Mouse (Mus musculus) MEL (cell line): ENCODE results near the gene Dntt. TPM values are rescaled to one million over a fixed set of nuclear protein-coding genes. Genes with fewer than 3 reads are reported as not detected.

Experiments used
- DNase-seq: peaks from one replicate; pipeline ENCODE4 v3.0.0; 2011; ENCODE audit warnings: low read depth, low spot score
- H3K27ac ChIP-seq: 2 replicates; pipeline ENCODE4 v1.5.1; 2012; ENCODE audit warnings: low read depth, mild to moderate bottlenecking, control low read depth, low read length, moderate library complexity; ENCODE audit not compliant: control insufficient read depth
- H3K27me3 ChIP-seq, 2 experiments: fragments of 150-350 bp in 1 of 2; sonication (generic) in 1 of 2; 2 replicates each; pipeline ENCODE4 v1.6.1; 2012; ENCODE audit warnings: low read length in 2 of 2, mild to moderate bottlenecking in 2 of 2, improper control_type of control experiment in 1 of 2, moderate library complexity in 1 of 2; ENCODE audit not compliant: insufficient read depth in 2 of 2, control insufficient read depth in 1 of 2
- H3K36me3 ChIP-seq, 2 experiments: 2 replicates each; pipeline ENCODE4 v1.6.1; 2012 to 2014; ENCODE audit warnings: low read length in 2 of 2, improper control_type of control experiment in 1 of 2, inconsistent platforms in 1 of 2, mild to moderate bottlenecking in 1 of 2; ENCODE audit not compliant: insufficient read depth in 2 of 2, control insufficient read depth in 1 of 2
- H3K4me1 ChIP-seq, 2 experiments: fragments of 150-350 bp in 1 of 2; sonication (generic) in 1 of 2; 2 replicates each; pipeline ENCODE4 v1.6.1; 2012; ENCODE audit warnings: low read length in 2 of 2, improper control_type of control experiment in 1 of 2, mild to moderate bottlenecking in 1 of 2; ENCODE audit not compliant: insufficient read depth in 2 of 2, control insufficient read depth in 1 of 2
- H3K4me3 ChIP-seq, 2 experiments: fragments of 150-350 bp in 1 of 2; sonication (generic) in 1 of 2; 2 replicates each; pipeline ENCODE4 v1.5.1; 2012; ENCODE audit warnings: low read depth in 2 of 2, low read length in 2 of 2, mild to moderate bottlenecking in 2 of 2, moderate library complexity in 2 of 2, control low read depth in 1 of 2, improper control_type of control experiment in 1 of 2; ENCODE audit not compliant: control insufficient read depth in 1 of 2, insufficient read depth in 1 of 2
- H3K79me2 ChIP-seq: 2 replicates; pipeline ENCODE4 v1.6.1; 2012; ENCODE audit warnings: mild to moderate bottlenecking, low read length, moderate library complexity; ENCODE audit not compliant: control insufficient read depth, poor library complexity, insufficient read depth
- H3K9ac ChIP-seq: 2 replicates; pipeline ENCODE4 v1.6.1; 2012; ENCODE audit warnings: low read depth, mild to moderate bottlenecking, control low read depth, low read length, moderate library complexity; ENCODE audit not compliant: control insufficient read depth, poor library complexity, severe bottlenecking
- H3K9me3 ChIP-seq: fragments of 150-350 bp; sonication (generic); replicated peaks from 2 replicates; pipeline ENCODE4 v1.6.1; 2012; ENCODE audit warnings: mild to moderate bottlenecking, low read length, improper control_type of control experiment, moderate library complexity; ENCODE audit not compliant: insufficient read depth
- BHLHE40 ChIP-seq: IDR thresholded peaks from 2 replicates; pipeline ENCODE4 v1.6.1; 2012; ENCODE audit warnings: low read depth, mild to moderate bottlenecking, inconsistent platforms, low read length, improper control_type of control experiment, borderline replicate concordance
- E2F4 ChIP-seq: IDR thresholded peaks from 2 replicates; pipeline ENCODE4 v1.6.1; 2011; ENCODE audit warnings: low read depth, low read length, improper control_type of control experiment, borderline replicate concordance
- ELF1 ChIP-seq: IDR thresholded peaks from 2 replicates; pipeline ENCODE4 v1.6.1; 2014; ENCODE audit warnings: low read depth, mild to moderate bottlenecking, inconsistent platforms, low read length, improper control_type of control experiment, moderate library complexity
- EP300 ChIP-seq, 2 experiments: IDR thresholded peaks; 2 replicates each; pipeline ENCODE4 v1.6.1; 2011; ENCODE audit warnings: improper control_type of control experiment in 2 of 2, low read length in 2 of 2, low read depth in 1 of 2, mild to moderate bottlenecking in 1 of 2
- ETS1 ChIP-seq: IDR thresholded peaks from 2 replicates; pipeline ENCODE4 v1.6.1; 2012; ENCODE audit warnings: low read depth, mild to moderate bottlenecking, inconsistent platforms, low read length, improper control_type of control experiment, moderate library complexity
- GATA1 ChIP-seq: IDR thresholded peaks from 2 replicates; pipeline ENCODE4 v1.6.1; 2011; ENCODE audit warnings: low read depth, low read length, improper control_type of control experiment
- HCFC1 ChIP-seq: IDR thresholded peaks from 2 replicates; pipeline ENCODE4 v1.6.1; 2012; ENCODE audit warnings: low read depth, mild to moderate bottlenecking, inconsistent platforms, low read length, improper control_type of control experiment, moderate library complexity
- JUND ChIP-seq: IDR thresholded peaks from 2 replicates; pipeline ENCODE4 v1.6.1; 2011; ENCODE audit warnings: low read depth, mild to moderate bottlenecking, improper control_type of control experiment, low read length
- KAT2A ChIP-seq: conservative IDR thresholded peaks from 2 replicates; pipeline ENCODE4 v1.6.1; 2012; ENCODE audit warnings: low read depth, low read length, improper control_type of control experiment, inconsistent platforms
- MAX ChIP-seq: IDR thresholded peaks from 2 replicates; pipeline ENCODE4 v1.6.1; 2011; ENCODE audit warnings: low read length, improper control_type of control experiment
- MAZ ChIP-seq: IDR thresholded peaks from 2 replicates; pipeline ENCODE4 v1.6.1; 2012; ENCODE audit warnings: low read depth, mild to moderate bottlenecking, inconsistent platforms, low read length, improper control_type of control experiment
- MEF2A ChIP-seq: IDR thresholded peaks from 2 replicates; pipeline ENCODE4 v1.6.1; 2014; ENCODE audit warnings: low read depth, mild to moderate bottlenecking, inconsistent platforms, low read length, improper control_type of control experiment; ENCODE audit not compliant: poor library complexity, insufficient replicate concordance, severe bottlenecking; ENCODE audit errors: extremely low read depth
- MXI1 ChIP-seq: IDR thresholded peaks from 2 replicates; pipeline ENCODE4 v1.6.1; 2011; ENCODE audit warnings: mild to moderate bottlenecking, low read depth, low read length, improper control_type of control experiment
- NELFE ChIP-seq: IDR thresholded peaks from 2 replicates; pipeline ENCODE4 v1.6.1; 2011; ENCODE audit warnings: low read depth, low read length, improper control_type of control experiment
- POLR2A ChIP-seq, 2 experiments: IDR thresholded peaks; 2 replicates each; pipeline ENCODE4 v1.6.1; 2011 to 2012; ENCODE audit warnings: low read length in 2 of 2, mild to moderate bottlenecking in 2 of 2, control low read depth in 1 of 2, improper control_type of control experiment in 1 of 2, low read depth in 1 of 2, moderate library complexity in 1 of 2; ENCODE audit not compliant: control insufficient read depth in 1 of 2, insufficient read depth in 1 of 2, poor library complexity in 1 of 2
- POLR2AphosphoS2 ChIP-seq: IDR thresholded peaks from 2 replicates; pipeline ENCODE4 v1.6.1; 2011; ENCODE audit warnings: low read length, improper control_type of control experiment
- POLR2AphosphoS5 ChIP-seq: IDR thresholded peaks from 2 replicates; pipeline ENCODE4 v1.6.1; 2012; ENCODE audit warnings: low read depth, borderline replicate concordance, mild to moderate bottlenecking, inconsistent platforms, low read length, moderate library complexity, mixed read lengths
- RAD21 ChIP-seq: IDR thresholded peaks from 2 replicates; pipeline ENCODE4 v1.6.1; 2011; ENCODE audit warnings: mild to moderate bottlenecking, low read depth, low read length, improper control_type of control experiment
- RCOR1 ChIP-seq: IDR thresholded peaks from 2 replicates; pipeline ENCODE4 v1.6.1; 2012; ENCODE audit warnings: low read depth, mild to moderate bottlenecking, inconsistent platforms, low read length, improper control_type of control experiment
- SMC3 ChIP-seq: IDR thresholded peaks from 2 replicates; pipeline ENCODE4 v1.6.1; 2011; ENCODE audit warnings: low read depth, low read length, improper control_type of control experiment
- TAL1 ChIP-seq: IDR thresholded peaks from 2 replicates; pipeline ENCODE4 v1.6.1; 2012; ENCODE audit warnings: mild to moderate bottlenecking, inconsistent platforms, low read length, moderate library complexity, mixed read lengths
- TCF12 ChIP-seq: IDR thresholded peaks from 2 replicates; pipeline ENCODE4 v1.6.1; 2014; ENCODE audit warnings: low read depth, mild to moderate bottlenecking, inconsistent platforms, low read length, improper control_type of control experiment, moderate library complexity
- UBTF ChIP-seq: IDR thresholded peaks from 2 replicates; pipeline ENCODE4 v1.6.1; 2012; ENCODE audit warnings: low read depth, mild to moderate bottlenecking, inconsistent platforms, low read length, improper control_type of control experiment, moderate library complexity, borderline replicate concordance; ENCODE audit not compliant: insufficient read depth
- USF1 ChIP-seq: IDR thresholded peaks from 2 replicates; pipeline ENCODE4 v1.6.1; 2014; ENCODE audit warnings: low read depth, mild to moderate bottlenecking, inconsistent platforms, low read length, improper control_type of control experiment, moderate library complexity
- USF2 ChIP-seq, 2 experiments: IDR thresholded peaks; 2 replicates each; pipeline ENCODE4 v1.6.1; 2011 to 2012; ENCODE audit warnings: improper control_type of control experiment in 2 of 2, low read length in 2 of 2, borderline replicate concordance in 1 of 2, inconsistent platforms in 1 of 2, low read depth in 1 of 2, mild to moderate bottlenecking in 1 of 2; ENCODE audit not compliant: insufficient read depth in 1 of 2
- ZMIZ1 ChIP-seq: IDR thresholded peaks from 2 replicates; pipeline ENCODE4 v1.6.1; 2012; ENCODE audit warnings: low read depth, mild to moderate bottlenecking, inconsistent platforms, low read length, improper control_type of control experiment, moderate library complexity
- ZNF384 ChIP-seq: IDR thresholded peaks from 2 replicates; pipeline ENCODE4 v1.6.1; 2012; ENCODE audit warnings: low read depth, mild to moderate bottlenecking, inconsistent platforms, low read length, improper control_type of control experiment
- polyA plus RNA-seq, 2 experiments: library from polyadenylated mRNA; stranded (reverse) in 1 of 2; unstranded in 1 of 2; fragments of >175 nt in 1 of 2; fragments of >200 nt in 1 of 2; gene quantifications; 2 replicates each; pipeline versions ENCODE4 v1.2.1 to v1.2.4; 2012; ENCODE audit warnings: low replicate concordance in 2 of 2, low read depth in 1 of 2; ENCODE audit not compliant: insufficient read length in 2 of 2, insufficient read depth in 1 of 2, missing spikeins in 1 of 2
- total RNA-seq: library from RNA; depleted of rRNA; stranded (reverse); fragments of 300-350 nt; gene quantifications from 2 replicates; pipeline ENCODE4 v1.2.3, GENCODE M21; 2012

Dntt gene
- total and polyA plus RNA-seq, 3 experiments = not detected

GRCm38 (mm10) chr19:41026551-41026950, 2.5 kb upstream of the Dntt start:
- DNase-seq = no peak
- no peak overlapping the region for H3K4me3 ChIP-seq
- peaks cover 5 to 11% of the 10 kb centered on the region in 2 experiments for H3K27me3 ChIP-seq

DNA sequence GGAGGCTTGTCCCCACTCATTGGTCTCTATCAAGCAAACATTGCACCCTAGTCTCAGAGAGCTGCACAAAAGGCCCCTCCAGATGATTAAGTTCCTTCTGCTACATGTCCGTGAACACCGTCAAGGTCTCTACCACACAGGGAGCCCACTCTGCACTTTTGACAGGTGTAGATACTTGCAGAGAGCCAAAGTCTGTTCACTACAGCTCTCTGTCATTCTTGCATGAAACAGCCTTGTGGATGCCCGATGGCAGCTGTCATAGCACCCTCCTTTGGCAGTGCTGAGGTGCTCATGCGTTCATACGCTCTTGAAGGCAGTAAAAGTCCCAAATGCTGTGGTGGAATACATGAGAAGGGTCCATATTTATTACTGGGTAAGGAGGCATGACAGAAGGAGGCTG, 2.1 kb upstream of the Dntt start:
- H3K9me3 ChIP-seq = no peaks in the 10 kb centered on the region
- H3K27ac ChIP-seq = no peak overlapping the region
- TF ChIP-seq E2F4 = no peak
- TF ChIP-seq POLR2AphosphoS2 = no peak
- TF ChIP-seq TAL1 = no peak
- no peak for TF ChIP-seq USF1
- TF ChIP-seq RAD21 = no peak
- no peak for TF ChIP-seq MXI1
- TF ChIP-seq ZNF384 = no peak
- no peak for TF ChIP-seq KAT2A
- TF ChIP-seq ETS1 = no peak
- no peak for TF ChIP-seq TCF12
- no peak for TF ChIP-seq JUND
- TF ChIP-seq UBTF = no peak
- no peak for TF ChIP-seq EP300 (IDR thresholded peaks at IDR 0.05; ENCODE audit: low read depth in 1 of 2, low read length in 2 of 2)
- TF ChIP-seq HCFC1 = no peak
- TF ChIP-seq NELFE = no peak
- TF ChIP-seq MAZ = no peak
- TF ChIP-seq RCOR1 = no peak
- TF ChIP-seq ZMIZ1 = no peak
- peaks cover 5 to 12% of the 10 kb centered on the region in 2 experiments for H3K27me3 ChIP-seq
- H3K4me1 ChIP-seq = no peaks in the 10 kb centered on the region
- H3K4me3 ChIP-seq = no peak overlapping the region
- DNase-seq = no peak
- H3K36me3 ChIP-seq = peaks cover 0 to 4% of the 10 kb centered on the region in 2 experiments; a peak in 2 of 4 replicates
- no peak overlapping the region for H3K9ac ChIP-seq
- H3K79me2 ChIP-seq = no peaks in the 10 kb centered on the region

More at GRCm38 (mm10) chr19:41026551-41026950, 2.5 kb upstream of the Dntt start:
- TF ChIP-seq SMC3 (no peak), NELFE (no peak), GATA1 (no peak), EP300 (IDR thresholded peaks at IDR 0.05; ENCODE audit: low read depth in 1 of 2, low read length in 2 of 2) (no peak), KAT2A (no peak), USF1 (no peak), USF2 (IDR thresholded peaks at IDR 0.05; ENCODE audit: borderline replicate concordance in 1 of 2, insufficient read depth in 1 of 2, low read depth in 1 of 2, low read length in 2 of 2) (no peak), ZMIZ1 (no peak), HCFC1 (no peak), MAX (no peak), TCF12 (no peak), E2F4 (no peak), POLR2AphosphoS5 (no peak), MEF2A (no peak), JUND (no peak), BHLHE40 (no peak), ELF1 (no peak), ZNF384 (no peak), MAZ (no peak), POLR2A (IDR thresholded peaks at IDR 0.05; ENCODE audit: control insufficient read depth in 1 of 2, insufficient read depth in 1 of 2, low read depth in 1 of 2, low read length in 2 of 2, poor library complexity in 1 of 2) (no peak)
- no peak overlapping the region for H3K27ac ChIP-seq
- H3K36me3 ChIP-seq = peaks cover 0 to 4% of the 10 kb centered on the region in 2 experiments; a peak in 2 of 4 replicates
- no peaks in the 10 kb centered on the region for H3K4me1 ChIP-seq
- no peaks in the 10 kb centered on the region for H3K9me3 ChIP-seq
- no peak overlapping the region for H3K9ac ChIP-seq
- H3K79me2 ChIP-seq = no peaks in the 10 kb centered on the region
